Mouse (Mus musculus) bone marrow macrophage, adult 2 months (primary cell): Measurements from ENCODE around the gene Arxes2. TPM values are rescaled to one million over a fixed set of nuclear protein-coding genes. Genes with fewer than 3 reads are reported as not detected.
"Not testable (repeated sequence)": the region's sequence is repeated elsewhere in the genome, so short reads cannot be mapped to it uniquely, and the experiment has no call there.

Experiments used
- H3K27ac ChIP-seq: 2 replicates; pipeline ENCODE4 v1.5.1; 2012; ENCODE audit warnings: low read depth, low read length; ENCODE audit not compliant: insufficient read depth
- H3K4me1 ChIP-seq: 2 replicates; pipeline ENCODE4 v1.6.1; 2012; ENCODE audit warnings: low read length; ENCODE audit not compliant: control insufficient read depth, insufficient read depth
- H3K4me3 ChIP-seq: 2 replicates; pipeline ENCODE4 v1.5.1; 2012; ENCODE audit warnings: mild to moderate bottlenecking, low read length, moderate library complexity; ENCODE audit not compliant: insufficient read depth
- CTCF ChIP-seq: IDR thresholded peaks from 2 replicates; pipeline ENCODE4 v1.5.1; 2012; ENCODE audit warnings: low read depth, mild to moderate bottlenecking, low read length, moderate library complexity
- POLR2A ChIP-seq: IDR thresholded peaks from 2 replicates; pipeline ENCODE4 v1.6.1; 2012; ENCODE audit warnings: mild to moderate bottlenecking, low read depth, low read length, borderline replicate concordance
- polyA plus RNA-seq: library from polyadenylated mRNA; stranded (reverse); fragments of >200 nt; gene quantifications from 2 replicates; pipeline ENCODE4 v1.2.4, GENCODE M21; 2012; ENCODE audit not compliant: missing spikeins, insufficient read depth, insufficient read length

Gene Arxes2
- polyA plus RNA-seq, result not detected in 2 replicates

GRCm38 (mm10) chrX:135993664-135994119, at the start of gene Arxes2:
Gene Arxes2 (plus strand): TSS chrX:135993824.
- H3K4me3 ChIP-seq, H3K27ac ChIP-seq, H3K4me1 ChIP-seq: not testable (repeated sequence)

DNA sequence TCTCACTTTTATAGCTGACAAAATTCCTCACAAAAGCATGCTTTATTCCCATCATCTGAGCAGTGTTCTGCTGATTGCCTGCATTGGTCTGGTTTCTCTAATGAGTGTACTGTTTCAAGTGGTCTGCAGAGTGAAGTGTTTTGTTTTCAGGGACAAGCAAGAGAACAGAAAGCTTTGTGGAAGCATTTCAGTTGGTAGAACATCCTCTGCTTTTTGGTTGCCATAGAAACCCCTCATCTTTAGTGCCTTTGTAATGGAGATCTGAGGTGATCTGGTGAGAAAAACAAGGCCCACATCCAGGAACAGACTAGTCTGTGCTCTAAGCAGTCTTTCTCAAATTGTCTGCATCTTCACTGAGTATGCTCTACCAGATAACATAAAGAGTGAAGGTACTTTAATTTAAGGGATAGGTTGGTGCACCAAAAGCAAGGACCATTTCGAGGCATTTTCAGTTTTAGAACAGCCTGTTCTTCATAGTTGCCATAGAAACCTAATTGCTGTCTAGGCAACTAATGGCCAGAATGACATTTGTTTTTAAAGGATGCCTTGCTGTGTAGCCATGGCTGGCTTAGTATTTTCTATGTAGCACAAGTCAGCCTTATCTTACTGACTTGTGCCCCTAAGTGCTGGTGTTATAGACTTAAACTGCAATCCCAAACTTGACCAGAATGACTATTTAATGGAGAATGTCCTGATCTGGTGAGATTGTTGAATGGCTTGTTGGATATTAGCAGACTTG, 44.8 kb upstream of the Arxes2 start:
- TF ChIP-seq CTCF (no peak), POLR2A (no peak)
- no peak overlapping the region for H3K4me3 ChIP-seq

GRCm38 (mm10) chrX:135956988-135957690, 36.5 kb upstream of the Arxes2 start:
- Histone ChIP-seq H3K27ac (no peak overlapping the region), H3K4me1 (no peaks in the 10 kb centered on the region), H3K4me3 (no peak overlapping the region)
- TF ChIP-seq POLR2A (no peak), CTCF (no peak)

More for the DNA sequence above, 44.8 kb upstream of the Arxes2 start:
- Histone ChIP-seq H3K4me1 (no peaks in the 10 kb centered on the region), H3K27ac (no peak overlapping the region)

GRCm38 (mm10) chrX:135957691-135958081, 35.9 kb upstream of the Arxes2 start:
- TF ChIP-seq CTCF (no peak), POLR2A (no peak)
- Histone ChIP-seq H3K4me3 (no peak overlapping the region), H3K27ac (no peak overlapping the region), H3K4me1 (no peaks in the 10 kb centered on the region)

DNA sequence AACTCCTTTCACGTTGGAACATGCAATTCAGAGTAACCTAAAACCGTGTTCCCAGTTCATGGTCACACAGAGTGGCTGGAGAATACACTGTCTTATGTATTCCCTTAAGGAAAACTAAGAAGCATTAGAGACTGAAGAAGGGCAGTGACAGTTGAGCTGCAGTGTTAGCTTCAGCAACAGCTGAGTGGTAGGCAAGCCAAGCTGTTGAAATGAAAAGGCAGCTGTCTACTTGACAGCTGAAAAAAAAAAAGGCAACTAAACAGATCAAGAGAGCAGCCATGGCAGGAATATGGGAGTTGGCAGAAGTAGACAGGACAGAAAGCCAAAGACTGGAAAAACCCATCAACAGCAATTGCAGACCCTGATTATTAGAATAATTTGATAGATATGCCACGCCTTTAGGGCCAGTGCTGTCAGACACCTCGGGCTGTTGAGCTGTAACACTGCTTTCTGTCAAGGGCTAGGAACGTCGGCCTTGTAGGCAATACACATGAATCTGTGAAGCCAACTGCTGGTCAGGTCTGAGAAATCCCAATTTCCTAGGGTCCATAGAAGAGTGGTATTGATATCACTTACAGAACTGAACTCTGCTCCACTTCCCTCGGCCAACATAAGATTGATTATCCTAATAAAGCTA, 34.9 kb upstream of the Arxes2 start:
- no peak for TF ChIP-seq POLR2A
- TF ChIP-seq CTCF, result no peak
- H3K4me1 ChIP-seq, result no peaks in the 10 kb centered on the region
- H3K4me3 ChIP-seq, result no peak overlapping the region

DNA sequence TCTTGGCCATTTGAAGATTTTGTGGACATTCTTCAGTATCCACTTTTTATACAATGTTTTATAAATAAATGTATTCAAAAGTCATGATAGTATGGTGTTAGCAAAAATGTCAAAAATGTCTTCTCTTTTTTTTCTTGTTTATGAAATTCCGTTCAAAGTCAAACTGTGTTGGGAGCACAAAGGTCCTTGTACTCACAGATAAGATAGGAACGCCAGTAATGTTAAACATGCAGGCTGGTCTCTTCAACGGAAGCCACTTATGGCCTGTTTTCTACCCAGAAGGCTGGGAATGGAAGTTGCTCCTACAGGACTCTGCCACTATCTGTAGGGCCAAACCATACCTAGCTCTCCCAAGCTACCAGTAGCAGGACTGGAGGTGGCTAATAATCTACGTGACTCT, 34.1 kb upstream of the Arxes2 start:
- H3K4me3 ChIP-seq, result no peak overlapping the region
- H3K27ac ChIP-seq, result no peak overlapping the region
- H3K4me1 ChIP-seq, result no peaks in the 10 kb centered on the region
- no peak for TF ChIP-seq POLR2A
- TF ChIP-seq CTCF, result no peak

More for the DNA sequence above, 34.9 kb upstream of the Arxes2 start:
- no peak overlapping the region for H3K27ac ChIP-seq

GRCm38 (mm10) chrX:135962342-135962741, 31.3 kb upstream of the Arxes2 start:
- no peak overlapping the region for H3K27ac ChIP-seq
- H3K4me1 ChIP-seq, result no peaks in the 10 kb centered on the region
- H3K4me3 ChIP-seq, result no peak overlapping the region
- no peak for TF ChIP-seq CTCF
- TF ChIP-seq POLR2A, result no peak

GRCm38 (mm10) chrX:135963130-135963529, 30.5 kb upstream of the Arxes2 start:
- Histone ChIP-seq H3K4me1 (no peaks in the 10 kb centered on the region), H3K4me3 (no peak overlapping the region), H3K27ac (no peak overlapping the region)
- TF ChIP-seq POLR2A (no peak), CTCF (no peak)

DNA sequence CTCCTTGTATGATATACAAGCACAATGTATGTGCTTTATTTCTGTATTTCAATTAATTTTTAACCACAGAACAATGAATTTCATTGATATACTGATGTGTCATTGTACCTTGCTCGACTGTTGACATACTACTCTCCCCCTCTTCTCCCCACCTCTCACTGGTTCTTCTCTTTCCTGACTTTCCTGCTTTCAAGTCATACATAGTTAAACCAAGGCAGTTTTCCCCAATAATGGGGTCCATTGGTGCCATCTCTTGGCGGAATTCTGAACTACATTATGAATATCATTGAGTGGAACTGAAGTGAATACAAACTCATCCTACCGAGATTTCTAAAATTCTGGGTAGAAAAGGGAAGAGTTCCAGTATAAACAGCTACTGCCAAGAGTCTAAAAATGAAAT, 30.0 kb upstream of the Arxes2 start:
- TF ChIP-seq CTCF, result no peak
- TF ChIP-seq POLR2A, result no peak

More for the DNA sequence above, 30.0 kb upstream of the Arxes2 start:
- H3K4me3 ChIP-seq, result no peak overlapping the region
- H3K27ac ChIP-seq, result no peak overlapping the region
- H3K4me1 ChIP-seq, result no peaks in the 10 kb centered on the region
